Mouse (Mus musculus): ENCODE measurements at regions not wholly inside any gene's neighbourhood (a gene's known extent, or its start where the extent isn't known, plus 50 kb on each side); places are given as distances from the start of the nearest gene placed in this dataset.

DNA sequence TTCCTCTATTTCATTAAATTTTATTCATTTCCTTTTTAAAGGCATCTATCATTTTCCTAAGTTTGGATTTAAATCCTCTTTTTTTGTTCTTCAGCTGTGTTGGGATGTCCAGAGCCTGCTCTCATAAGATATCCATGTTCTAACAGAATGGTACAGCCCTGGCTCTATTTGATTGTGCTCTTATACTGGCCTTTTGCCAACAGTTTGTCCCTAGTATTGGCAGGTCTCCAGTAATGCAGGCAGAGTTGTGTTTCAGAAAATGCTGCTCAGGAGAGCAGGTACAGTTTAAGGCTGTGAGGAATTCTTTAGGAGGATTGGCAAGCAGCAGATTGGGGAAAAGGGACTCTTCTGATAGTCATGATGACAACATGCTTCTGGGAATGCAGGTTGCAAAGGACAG lies 797.1 kb upstream of the Slit2 start:
- peak; percentile 50 for DNase-seq (ENCODE audit: low spot score)
- H3K4me3 ChIP-seq (replicated peaks; ENCODE audit: low read length), result no peak overlapping the region
- H3K36me3 ChIP-seq (replicated peaks; ENCODE audit: control insufficient read depth, insufficient read depth), result no peaks in the 10 kb centered on the region
- no peak overlapping the region for H3K27ac ChIP-seq
- no peak overlapping the region for H3K9ac ChIP-seq
- H3K4me2 ChIP-seq (replicated peaks), result no peak overlapping the region
- no peaks in the 10 kb centered on the region for H3K27me3 ChIP-seq (ENCODE audit: control insufficient read depth, insufficient read depth, low read length)
- no peaks in the 10 kb centered on the region for H3K9me3 ChIP-seq (ENCODE audit: control insufficient read depth, low read length)
- no peaks in the 10 kb centered on the region for H3K4me1 ChIP-seq (replicated peaks; ENCODE audit: control insufficient read depth, insufficient read depth, low read length)
- ATAC-seq (ENCODE audit: low FRiP score), result 0 out of 2 replicates have a peak, but pooled peaks have one; percentile 31

DNA sequence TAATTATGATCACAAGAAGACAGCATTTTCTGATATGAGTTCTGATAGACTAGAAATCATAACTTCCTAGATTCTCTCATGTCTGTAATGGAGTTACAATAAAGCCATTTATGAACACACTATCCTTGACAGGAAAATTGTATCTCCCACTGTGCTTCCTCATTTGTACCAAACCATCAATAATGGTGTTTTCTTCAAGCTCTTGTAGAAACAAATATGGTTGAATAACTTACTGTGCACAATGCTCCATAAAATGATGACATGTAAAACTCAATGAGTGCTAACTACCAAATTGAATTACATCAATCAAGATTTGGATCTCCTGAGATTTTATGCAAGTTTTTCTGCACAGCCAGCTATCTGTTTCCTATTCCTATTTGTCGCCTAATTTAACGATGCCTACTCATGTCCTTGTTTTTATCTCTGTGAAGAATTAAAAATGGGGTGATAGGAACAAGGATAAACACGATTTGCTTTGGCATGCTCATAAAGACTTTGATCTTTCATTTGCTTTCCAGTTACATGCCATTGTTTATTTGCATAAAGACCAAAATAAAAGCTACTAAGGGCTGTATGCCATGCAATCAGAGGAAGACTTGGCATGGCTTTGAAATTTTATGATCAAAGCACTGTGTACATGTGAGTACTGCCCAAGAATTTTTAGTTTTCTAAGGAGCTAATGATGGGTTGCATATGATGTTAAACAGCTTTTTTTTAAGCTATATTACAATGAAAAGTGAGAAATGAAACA lies 780.6 kb upstream of the Slit2 start:
- 74% methylated on average over 3 of the region's 3 CpGs for WGBS
- H3K4me3 ChIP-seq (replicated peaks; ENCODE audit: low read length), result no peak overlapping the region
- ATAC-seq (ENCODE audit: low FRiP score) (no peak), DNase-seq (ENCODE audit: low spot score) (no peak)
- H3K4me1 ChIP-seq (replicated peaks; ENCODE audit: control insufficient read depth, insufficient read depth, low read length), result no peaks in the 10 kb centered on the region
- no peak overlapping the region for H3K4me2 ChIP-seq (replicated peaks)
- H3K27me3 ChIP-seq (ENCODE audit: control insufficient read depth, insufficient read depth, low read length), result no peaks in the 10 kb centered on the region
- no peak overlapping the region for H3K9ac ChIP-seq
- no peaks in the 10 kb centered on the region for H3K36me3 ChIP-seq (replicated peaks; ENCODE audit: control insufficient read depth, insufficient read depth)
- H3K27ac ChIP-seq, result no peak overlapping the region
- H3K9me3 ChIP-seq (ENCODE audit: control insufficient read depth, low read length), result no peaks in the 10 kb centered on the region

DNA sequence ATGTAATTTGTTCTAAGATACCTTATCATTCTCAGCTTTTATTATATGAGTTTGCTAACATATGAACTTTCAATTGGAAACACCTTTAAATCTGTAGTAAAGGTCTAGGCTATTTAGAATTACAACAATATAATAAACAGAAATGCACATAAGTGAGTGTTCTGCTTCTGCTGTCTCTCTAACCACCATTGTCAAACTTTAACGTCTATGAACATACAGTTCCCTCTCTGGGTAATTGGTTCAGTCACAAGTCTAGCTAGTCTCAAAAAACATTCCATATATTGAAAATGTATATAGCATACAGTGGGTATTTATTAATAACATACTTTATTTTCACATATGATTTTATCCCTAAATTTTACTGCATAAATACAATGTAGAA lies 780.0 kb upstream of the Slit2 start:
- 83% methylated on average over 1 of the region's 1 CpGs for WGBS
- H3K27me3 ChIP-seq (ENCODE audit: control insufficient read depth, insufficient read depth, low read length), result no peaks in the 10 kb centered on the region
- no peak for DNase-seq (ENCODE audit: low spot score)

DNA sequence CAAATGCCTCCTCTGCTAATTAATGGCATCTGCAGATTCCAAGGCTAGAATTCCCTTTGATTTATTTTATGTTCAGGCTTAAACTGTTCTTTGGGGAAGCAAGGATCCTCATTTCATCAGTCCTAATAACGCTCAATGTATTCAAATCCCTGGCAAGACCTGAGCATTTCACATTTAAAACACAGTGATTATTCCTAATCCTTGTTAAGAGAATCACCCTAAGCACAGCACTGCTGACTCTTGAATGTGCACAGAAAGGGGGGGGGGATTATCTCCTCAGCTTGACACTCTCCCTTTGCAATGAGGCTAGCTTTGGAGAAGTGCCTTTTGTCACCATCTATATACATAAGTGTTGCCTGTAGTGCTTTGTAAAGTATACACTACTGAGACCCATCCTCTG lies 772.4 kb upstream of the Slit2 start:
- WGBS, result 41% methylated on average over 1 of the region's 1 CpGs
- Histone ChIP-seq H3K9me3 (ENCODE audit: control insufficient read depth, low read length) (no peaks in the 10 kb centered on the region), H3K36me3 (replicated peaks; ENCODE audit: control insufficient read depth, insufficient read depth) (no peaks in the 10 kb centered on the region), H3K27ac (no peak overlapping the region), H3K27me3 (ENCODE audit: control insufficient read depth, insufficient read depth, low read length) (no peaks in the 10 kb centered on the region), H3K4me1 (replicated peaks; ENCODE audit: control insufficient read depth, insufficient read depth, low read length) (no peaks in the 10 kb centered on the region), H3K4me3 (replicated peaks; ENCODE audit: low read length) (no peak overlapping the region), H3K9ac (no peak overlapping the region), H3K4me2 (replicated peaks) (no peak overlapping the region)
- ATAC-seq (ENCODE audit: low FRiP score), result no peak
- DNase-seq (ENCODE audit: low spot score), result no peak

More for the DNA sequence above, 780.0 kb upstream of the Slit2 start:
- no peaks in the 10 kb centered on the region for H3K9me3 ChIP-seq (ENCODE audit: control insufficient read depth, low read length)
- no peak overlapping the region for H3K4me2 ChIP-seq (replicated peaks)
- no peak overlapping the region for H3K4me3 ChIP-seq (replicated peaks; ENCODE audit: low read length)
- no peak overlapping the region for H3K27ac ChIP-seq
- no peak for ATAC-seq (ENCODE audit: low FRiP score)
- no peaks in the 10 kb centered on the region for H3K4me1 ChIP-seq (replicated peaks; ENCODE audit: control insufficient read depth, insufficient read depth, low read length)
- no peak overlapping the region for H3K9ac ChIP-seq
- H3K36me3 ChIP-seq (replicated peaks; ENCODE audit: control insufficient read depth, insufficient read depth), result no peaks in the 10 kb centered on the region

DNA sequence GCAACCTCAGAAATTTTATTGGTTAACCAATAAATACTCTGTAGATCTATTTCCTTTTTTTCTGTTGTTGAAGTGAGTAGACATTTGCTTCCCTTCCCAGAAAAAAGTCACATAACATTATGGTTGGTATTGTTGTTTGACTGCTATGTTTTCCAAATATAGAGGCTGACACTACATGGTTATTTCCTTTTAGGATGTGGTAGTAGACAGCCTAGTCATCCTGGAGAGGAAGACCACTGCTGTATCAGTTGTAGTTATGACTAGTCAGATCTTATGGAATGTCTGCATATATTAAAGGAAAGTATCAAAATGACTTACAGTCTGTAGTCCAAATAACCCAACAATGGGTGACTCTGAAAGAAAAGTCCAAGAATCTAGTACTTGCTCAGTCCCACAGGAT lies 767.5 kb upstream of the Slit2 start:
- DNase-seq (ENCODE audit: low spot score), result no peak

DNA sequence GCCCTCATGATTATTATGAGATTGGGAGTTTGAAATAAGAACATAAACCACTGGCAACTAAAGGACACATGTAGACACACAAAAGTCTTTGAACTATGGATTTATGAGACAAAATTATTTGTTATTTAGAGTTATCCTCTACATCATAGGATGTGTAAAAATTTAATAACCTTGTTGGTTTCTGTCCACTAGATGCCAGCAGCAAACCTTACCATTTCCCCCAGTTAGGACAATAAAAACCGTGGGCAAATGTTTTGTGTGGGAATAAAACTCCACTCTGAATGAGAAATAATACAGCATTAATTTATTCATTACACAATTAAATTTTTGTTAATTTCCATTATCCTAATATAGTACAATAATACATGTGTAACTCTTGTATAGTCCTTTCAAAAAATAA lies 757.7 kb upstream of the Slit2 start:
- H3K4me2 ChIP-seq (replicated peaks), result no peak overlapping the region
- H3K36me3 ChIP-seq (replicated peaks; ENCODE audit: control insufficient read depth, insufficient read depth), result no peaks in the 10 kb centered on the region
- H3K9me3 ChIP-seq (ENCODE audit: control insufficient read depth, low read length), result no peaks in the 10 kb centered on the region
- WGBS, result 86% methylated on average over 1 of the region's 1 CpGs
- H3K4me1 ChIP-seq (replicated peaks; ENCODE audit: control insufficient read depth, insufficient read depth, low read length), result no peaks in the 10 kb centered on the region
- H3K4me3 ChIP-seq (replicated peaks; ENCODE audit: low read length), result no peak overlapping the region
- H3K9ac ChIP-seq, result no peak overlapping the region
- no peak overlapping the region for H3K27ac ChIP-seq
- DNase-seq (ENCODE audit: low spot score) (peak; percentile 40), ATAC-seq (ENCODE audit: low FRiP score) (no peak)
- H3K27me3 ChIP-seq (ENCODE audit: control insufficient read depth, insufficient read depth, low read length), result no peaks in the 10 kb centered on the region

More for the DNA sequence above, 767.5 kb upstream of the Slit2 start:
- no peaks in the 10 kb centered on the region for H3K4me1 ChIP-seq (replicated peaks; ENCODE audit: control insufficient read depth, insufficient read depth, low read length)
- H3K9ac ChIP-seq, result no peak overlapping the region
- H3K4me3 ChIP-seq (replicated peaks; ENCODE audit: low read length), result no peak overlapping the region
- H3K27ac ChIP-seq, result no peak overlapping the region
- no peak for ATAC-seq (ENCODE audit: low FRiP score)
- H3K9me3 ChIP-seq (ENCODE audit: control insufficient read depth, low read length), result no peaks in the 10 kb centered on the region
- H3K27me3 ChIP-seq (ENCODE audit: control insufficient read depth, insufficient read depth, low read length), result no peaks in the 10 kb centered on the region
- no peaks in the 10 kb centered on the region for H3K36me3 ChIP-seq (replicated peaks; ENCODE audit: control insufficient read depth, insufficient read depth)
- no peak overlapping the region for H3K4me2 ChIP-seq (replicated peaks)

DNA sequence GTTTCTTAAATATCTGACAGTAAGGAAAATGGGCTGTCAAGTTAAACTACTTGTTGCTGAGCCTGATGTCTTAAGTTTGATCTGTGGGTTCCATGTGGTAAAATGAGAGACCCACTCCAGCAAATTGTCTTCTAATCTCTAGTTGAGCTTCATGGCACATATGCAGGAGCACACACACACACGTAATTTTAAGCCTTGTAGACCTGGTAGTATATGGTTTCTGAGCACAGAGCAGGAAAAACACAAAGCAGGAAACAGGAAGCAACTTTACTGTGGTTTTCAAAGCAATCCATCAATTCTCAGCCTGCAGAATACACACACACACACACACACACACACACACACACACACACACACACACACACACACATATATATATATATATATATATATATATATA lies 746.8 kb upstream of the Slit2 start:
- Histone ChIP-seq H3K36me3 (replicated peaks; ENCODE audit: control insufficient read depth, insufficient read depth) (no peaks in the 10 kb centered on the region), H3K4me1 (replicated peaks; ENCODE audit: control insufficient read depth, insufficient read depth, low read length) (no peaks in the 10 kb centered on the region), H3K27me3 (ENCODE audit: control insufficient read depth, insufficient read depth, low read length) (no peaks in the 10 kb centered on the region), H3K4me2 (replicated peaks) (no peak overlapping the region), H3K9me3 (ENCODE audit: control insufficient read depth, low read length) (0 out of 2 replicates have a peak, but pooled peaks cover 4% of the 10 kb centered on the region), H3K27ac (no peak overlapping the region), H3K9ac (no peak overlapping the region), H3K4me3 (replicated peaks; ENCODE audit: low read length) (no peak overlapping the region)
- no peak for ATAC-seq (ENCODE audit: low FRiP score)
- no peak for DNase-seq (ENCODE audit: low spot score)
- WGBS, result 72% methylated on average over 1 of the region's 1 CpGs

DNA sequence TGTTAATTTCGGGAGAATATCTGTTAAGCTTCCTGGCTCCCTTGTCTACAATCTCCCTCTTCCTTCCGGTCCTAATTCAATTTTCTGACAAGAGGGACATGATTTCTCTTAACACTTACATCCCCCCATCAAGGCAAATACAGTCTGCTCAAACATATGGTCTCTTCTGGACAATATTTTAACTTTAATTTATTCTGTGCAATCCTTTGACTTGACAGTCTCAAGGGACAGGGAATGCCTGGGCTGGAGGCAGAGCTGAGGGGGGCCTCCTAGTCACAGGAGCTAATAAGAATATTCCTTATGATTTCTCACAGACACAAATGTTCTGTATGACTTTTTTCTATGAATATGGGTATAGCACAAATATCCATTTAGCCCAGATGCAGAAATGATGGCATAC lies 742.9 kb upstream of the Slit2 start:
- no peak overlapping the region for H3K4me2 ChIP-seq (replicated peaks)
- H3K9me3 ChIP-seq (ENCODE audit: control insufficient read depth, low read length), result 0 out of 2 replicates have a peak, but pooled peaks cover 4% of the 10 kb centered on the region
- no peak overlapping the region for H3K27ac ChIP-seq
- DNase-seq (ENCODE audit: low spot score) (no peak), ATAC-seq (ENCODE audit: low FRiP score) (no peak)
- 40% methylated on average over 2 of the region's 2 CpGs for WGBS
- H3K4me3 ChIP-seq (replicated peaks; ENCODE audit: low read length), result no peak overlapping the region
- H3K4me1 ChIP-seq (replicated peaks; ENCODE audit: control insufficient read depth, insufficient read depth, low read length), result no peaks in the 10 kb centered on the region
- no peaks in the 10 kb centered on the region for H3K36me3 ChIP-seq (replicated peaks; ENCODE audit: control insufficient read depth, insufficient read depth)
- H3K9ac ChIP-seq, result no peak overlapping the region
- H3K27me3 ChIP-seq (ENCODE audit: control insufficient read depth, insufficient read depth, low read length), result no peaks in the 10 kb centered on the region

DNA sequence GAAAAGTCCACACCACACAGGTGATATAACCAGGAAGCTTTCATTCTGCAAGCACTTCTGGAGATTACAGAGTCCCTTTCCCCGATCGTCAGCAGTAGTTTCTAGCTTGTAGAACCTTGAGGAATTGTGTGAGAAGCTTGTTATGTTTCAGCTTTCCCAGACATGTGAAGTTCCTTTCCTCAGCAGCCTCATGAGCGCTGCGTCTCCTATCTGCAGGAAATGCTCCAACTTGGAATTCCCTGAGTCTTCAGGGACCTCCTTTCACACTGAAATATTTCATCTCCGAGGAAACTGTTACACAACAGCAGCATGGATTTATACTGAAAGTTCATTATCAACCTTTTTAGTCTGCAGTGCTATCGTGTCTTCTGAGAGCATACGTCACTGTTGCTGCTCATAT lies 742.4 kb upstream of the Slit2 start:
- Histone ChIP-seq H3K4me1 (replicated peaks; ENCODE audit: control insufficient read depth, insufficient read depth, low read length) (no peaks in the 10 kb centered on the region), H3K9me3 (ENCODE audit: control insufficient read depth, low read length) (0 out of 2 replicates have a peak, but pooled peaks cover 4% of the 10 kb centered on the region), H3K4me2 (replicated peaks) (no peak overlapping the region), H3K36me3 (replicated peaks; ENCODE audit: control insufficient read depth, insufficient read depth) (no peaks in the 10 kb centered on the region), H3K27ac (no peak overlapping the region), H3K4me3 (replicated peaks; ENCODE audit: low read length) (no peak overlapping the region), H3K9ac (no peak overlapping the region), H3K27me3 (ENCODE audit: control insufficient read depth, insufficient read depth, low read length) (no peaks in the 10 kb centered on the region)
- no peak for DNase-seq (ENCODE audit: low spot score)
- WGBS, result 74% methylated on average over 7 of the region's 7 CpGs
- no peak for ATAC-seq (ENCODE audit: low FRiP score)

DNA sequence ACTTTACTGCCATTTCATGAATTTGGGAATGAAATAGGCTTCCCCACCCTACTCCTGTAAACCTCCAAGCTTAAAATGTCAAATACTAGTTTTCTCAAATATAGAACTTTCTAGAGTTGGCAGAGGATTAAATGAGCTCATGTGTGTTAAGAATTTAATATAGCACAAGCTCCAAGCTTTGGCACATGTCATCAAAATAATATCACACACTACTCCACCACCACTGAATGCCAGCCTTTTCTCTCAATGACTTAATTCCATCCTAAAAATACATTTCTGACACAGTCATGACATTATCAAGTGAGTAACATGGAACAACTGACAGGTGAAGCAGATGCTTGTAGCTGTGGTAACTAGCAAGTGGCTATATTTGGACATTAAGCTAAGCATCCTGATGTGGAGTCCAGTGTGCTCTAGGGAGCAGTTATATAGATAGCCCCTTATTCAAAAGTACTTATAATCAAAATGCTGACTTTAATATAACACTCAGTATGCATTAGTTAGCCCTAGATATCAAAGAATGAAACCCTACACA lies 728.0 kb upstream of the Slit2 start:
- H3K27me3 ChIP-seq (ENCODE audit: control insufficient read depth, insufficient read depth, low read length), result no peaks in the 10 kb centered on the region
- H3K27ac ChIP-seq, result no peak overlapping the region
- no peaks in the 10 kb centered on the region for H3K4me1 ChIP-seq (replicated peaks; ENCODE audit: control insufficient read depth, insufficient read depth, low read length)
- DNase-seq (ENCODE audit: low spot score) (no peak), ATAC-seq (ENCODE audit: low FRiP score) (no peak)
- H3K9me3 ChIP-seq (ENCODE audit: control insufficient read depth, low read length), result no peaks in the 10 kb centered on the region
- H3K4me2 ChIP-seq (replicated peaks), result no peak overlapping the region
- no peaks in the 10 kb centered on the region for H3K36me3 ChIP-seq (replicated peaks; ENCODE audit: control insufficient read depth, insufficient read depth)
- H3K4me3 ChIP-seq (replicated peaks; ENCODE audit: low read length), result no peak overlapping the region
- no peak overlapping the region for H3K9ac ChIP-seq

Data from hindbrain, embryonic 14.5 days (tissue).